Mouse (Mus musculus): ENCODE measurements at regions not wholly inside any gene's neighbourhood (a gene's known extent, or its start where the extent isn't known, plus 50 kb on each side); places are given as distances from the start of the nearest gene placed in this dataset.

DNA sequence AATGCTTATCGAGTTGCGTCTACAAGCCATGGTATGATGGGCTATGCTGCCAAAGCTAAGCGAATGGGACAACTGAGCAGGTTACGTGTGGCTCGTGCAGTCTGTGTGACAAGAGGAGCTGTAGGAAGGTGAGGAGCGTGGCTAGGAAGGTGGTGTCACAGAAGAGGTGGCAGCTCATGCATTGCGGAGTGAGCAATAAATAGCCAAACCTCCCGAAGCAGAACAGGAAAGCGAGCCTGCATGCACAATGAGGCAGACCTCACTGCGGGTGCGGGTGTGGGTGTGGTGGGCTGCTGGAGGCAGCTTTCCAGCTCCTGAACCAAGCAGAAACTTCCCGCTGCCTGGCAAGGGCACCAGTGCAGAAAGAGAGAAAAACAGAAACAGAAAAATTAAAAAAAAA, 181.5 kb downstream of the CK137956 start:
- TF ChIP-seq POLR2A (IDR thresholded peaks at IDR 0.05; ENCODE audit: borderline replicate concordance, control insufficient read depth, low read depth, low read length) (no peak), CTCF (IDR thresholded peaks at IDR 0.05; ENCODE audit: control insufficient read depth, insufficient read depth, low read length) (no peak)

Measured in bone marrow, adult 2 months (tissue).